Mouse (Mus musculus): ENCODE data around the gene Prcc.

DNA sequence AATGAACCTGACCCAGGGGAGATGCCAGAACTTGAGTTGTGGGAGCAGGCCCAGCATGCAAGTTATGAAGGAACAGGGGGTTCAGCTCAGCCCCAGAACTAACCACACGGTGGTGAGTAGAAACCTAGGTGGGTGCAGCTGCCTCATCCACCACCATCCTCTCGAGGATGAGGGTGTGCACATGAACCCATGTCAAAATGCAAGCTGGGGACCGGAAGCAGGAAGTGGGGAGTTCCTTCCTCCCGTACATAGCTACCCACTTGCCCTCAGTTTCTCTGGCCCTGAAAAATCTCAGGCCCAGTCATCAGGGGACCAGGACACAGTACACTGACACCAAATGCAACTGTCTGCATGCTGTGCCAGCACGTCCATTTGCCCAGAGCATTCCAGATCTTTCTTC, 37.7 kb downstream of the Prcc start:
- TF ChIP-seq CTCF (IDR thresholded peaks at IDR 0.05; ENCODE audit: low read depth) (no peak), EP300 (IDR thresholded peaks at IDR 0.05; ENCODE audit: low read depth) (no peak)

Data from liver, postnatal 0 days (tissue).